Mouse (Mus musculus) forebrain, embryonic 13.5 days (tissue): Measurements from ENCODE around the gene Oscar. TPM values are rescaled to one million over a fixed set of nuclear protein-coding genes. Genes with fewer than 3 reads are reported as not detected.

Experiments used
- ATAC-seq: fragments of 200-750 bp; cut with Nextera tagmentation; 2 replicates; pipeline ENCODE4 v1.8.0; 2017
- H3K27ac ChIP-seq: fragments of 300-500 bp; sonication (generic); 2 replicates; pipeline ENCODE4 v1.5.1; 2015; ENCODE audit warnings: inconsistent platforms, mild to moderate bottlenecking, moderate library complexity
- H3K27me3 ChIP-seq: fragments of 300-500 bp; sonication (generic); 2 replicates; pipeline ENCODE4 v1.6.1; 2015; ENCODE audit warnings: mild to moderate bottlenecking, inconsistent platforms
- H3K36me3 ChIP-seq: fragments of 300-500 bp; sonication (generic); 2 replicates; pipeline ENCODE4 v1.6.1; 2015; ENCODE audit warnings: mild to moderate bottlenecking, inconsistent platforms; ENCODE audit not compliant: poor library complexity, severe bottlenecking
- H3K4me1 ChIP-seq: fragments of 300-500 bp; sonication (generic); 2 replicates; pipeline ENCODE4 v1.6.1; 2015; ENCODE audit warnings: inconsistent platforms
- H3K4me2 ChIP-seq: fragments of 300-500 bp; sonication (generic); 2 replicates; pipeline ENCODE4 v1.6.1; 2015; ENCODE audit warnings: inconsistent platforms, mild to moderate bottlenecking, moderate library complexity
- H3K4me3 ChIP-seq: fragments of 300-500 bp; sonication (generic); 2 replicates; pipeline ENCODE4 v1.5.1; 2015; ENCODE audit warnings: mild to moderate bottlenecking, inconsistent platforms
- H3K9ac ChIP-seq: fragments of 300-500 bp; sonication (generic); 2 replicates; pipeline ENCODE4 v1.6.1; 2015; ENCODE audit warnings: mild to moderate bottlenecking, inconsistent platforms
- H3K9me3 ChIP-seq: fragments of 300-500 bp; sonication (generic); replicated peaks from 2 replicates; pipeline ENCODE4 v1.6.1; 2016; ENCODE audit warnings: inconsistent platforms
- WGBS: fragments of 180-500 bp; shearing (Covaris S2); methylation state at CpG from one replicate; pipeline ENCODE4 v1.1.7; 2015; 5-methylcytosine and 5-hydroxymethylcytosine counted together
- polyA plus RNA-seq: library from polyadenylated mRNA; unstranded; fragments of >200 nt; fragmentation: Nextera tagmentation; extraction: Ambion mirVana; gene quantifications from 2 replicates; pipeline ENCODE4 v1.2.1, GENCODE M21; 2015

The Oscar gene
- polyA plus RNA-seq, 1 experiment from 2014 or later = 0.27 TPM

DNA sequence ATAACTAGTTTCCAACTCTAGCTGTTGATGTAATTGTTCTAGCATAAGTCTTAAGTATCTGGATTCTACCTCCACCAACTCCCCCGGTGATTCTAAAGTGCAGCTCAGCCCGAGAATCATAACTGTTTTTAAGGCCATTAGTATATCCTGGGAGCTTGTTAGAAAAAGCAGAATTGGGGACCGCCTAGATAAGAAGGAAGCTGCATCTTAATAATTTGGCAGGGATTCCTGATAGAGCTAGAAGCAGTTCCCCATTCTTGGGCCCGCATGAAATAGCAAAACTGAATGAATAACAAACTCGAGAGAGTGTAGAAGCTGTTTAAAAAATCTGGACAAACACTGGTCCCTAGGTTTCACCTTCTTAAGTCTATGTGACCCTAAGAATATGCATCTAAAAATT lies 27.5 kb upstream of the Oscar start:
- ATAC-seq = no peak
- Histone ChIP-seq H3K9me3 (no peaks in the 10 kb centered on the region), H3K9ac (no peak overlapping the region), H3K27me3 (no peaks in the 10 kb centered on the region), H3K4me2 (peak overlapping the region; percentile 93; the same call in 1 of the 2 replicates), H3K4me3 (no peak overlapping the region), H3K27ac (no peak overlapping the region), H3K4me1 (peaks cover 30% of the 10 kb centered on the region), H3K36me3 (peaks cover 46% of the 10 kb centered on the region)
- 75% methylated on average over 5 of the region's 5 CpGs for WGBS

- Histone ChIP-seq H3K4me3 (peak overlapping the region; percentile 70), H3K27me3 (no peaks in the 10 kb centered on the region), H3K36me3 (peaks cover 41% of the 10 kb centered on the region), H3K9ac (peak overlapping the region; percentile 75), H3K4me2 (peak overlapping the region; percentile 97), H3K4me1 (peaks cover 29% of the 10 kb centered on the region), H3K27ac (no peak overlapping the region), H3K9me3 (no peaks in the 10 kb centered on the region)
- 63% methylated on average over 3 of the region's 3 CpGs for WGBS
- peak; percentile 7; the same call in 1 of the 2 replicates for ATAC-seq
Measured at GRCm38 (mm10) chr7:3630478-3630815, 14.5 kb upstream of the Oscar start.

DNA sequence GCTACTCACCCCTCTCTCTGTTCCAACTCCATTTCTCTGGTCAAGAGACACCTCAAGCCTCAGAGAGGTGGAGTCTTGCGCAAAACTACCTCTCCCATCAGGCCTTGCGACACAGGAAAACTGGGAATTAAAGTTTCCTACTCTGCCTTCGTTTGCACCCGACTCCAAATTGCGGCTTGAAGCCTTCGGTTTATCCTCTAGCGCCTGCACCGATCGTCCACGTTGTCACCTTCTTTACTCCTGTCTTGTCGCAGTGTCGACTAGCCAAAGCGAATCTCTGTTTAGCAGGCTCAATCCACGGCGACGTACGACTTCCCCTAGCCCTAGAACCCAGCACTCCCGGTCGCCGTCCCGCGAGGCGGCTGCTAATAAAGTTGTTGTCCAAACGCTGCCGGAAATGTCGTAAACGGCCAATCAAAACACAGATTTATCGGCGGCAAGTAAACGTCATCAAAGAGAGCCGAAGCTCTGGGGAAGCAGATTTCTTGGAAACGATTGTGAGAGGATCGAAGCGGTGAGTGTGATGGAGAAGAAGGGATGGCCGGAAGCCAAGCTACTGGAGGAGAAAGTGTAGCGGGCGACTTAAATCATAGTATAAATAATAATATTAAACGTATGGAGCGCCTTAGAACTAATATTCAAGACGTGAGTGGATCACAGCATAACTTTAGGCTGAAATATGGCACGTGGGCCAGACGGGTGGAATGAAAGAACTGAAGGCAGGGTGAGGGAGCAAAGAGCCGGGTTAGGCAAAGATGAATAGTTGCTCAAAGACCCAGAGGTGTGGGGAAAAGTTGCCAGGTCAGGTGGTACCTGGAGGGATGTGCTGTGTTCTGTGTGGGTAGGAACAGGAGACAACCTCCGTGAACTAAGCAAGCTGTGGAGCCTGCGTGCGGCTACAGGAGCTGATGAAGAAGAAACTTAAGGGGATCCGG lies 13.9 kb upstream of the Oscar start, which contains the start of the genes Tfpt and Prpf31:
Tfpt (minus strand) TSS at position 387 of the 935 bp plus-strand sequence.
Prpf31 (plus strand) TSS at position 443 of the 935 bp plus-strand sequence.
- no peaks in the 10 kb centered on the region for H3K27me3 ChIP-seq
- peak within 1 kb of the TSS; percentile 84 for H3K9ac ChIP-seq
- no peaks in the 10 kb centered on the region for H3K9me3 ChIP-seq
- ATAC-seq = peak; percentile 90
- H3K4me1 ChIP-seq = peaks cover 29% of the 10 kb centered on the region
- peaks cover 41% of the 10 kb centered on the region for H3K36me3 ChIP-seq
- peak within 1 kb of the TSS; percentile 70 for H3K4me3 ChIP-seq
- H3K27ac ChIP-seq = peak within 1 kb of the TSS; percentile 40
- H3K4me2 ChIP-seq = peak within 1 kb of the TSS; percentile 97
- WGBS = 2% methylated on average over 47 of the region's 47 CpGs

GRCm38 (mm10) chr7:3629030-3629429 lies 13.1 kb upstream of the Oscar start:
- Histone ChIP-seq H3K4me1 (peaks cover 29% of the 10 kb centered on the region), H3K36me3 (peaks cover 41% of the 10 kb centered on the region), H3K27ac (peak overlapping the region; percentile 40; the same call in 1 of the 2 replicates), H3K9me3 (no peaks in the 10 kb centered on the region), H3K4me2 (peak overlapping the region; percentile 97), H3K27me3 (no peaks in the 10 kb centered on the region), H3K9ac (peak overlapping the region; percentile 84), H3K4me3 (peak overlapping the region; percentile 70)
- ATAC-seq = peak; percentile 42
- WGBS = 33% methylated on average over 4 of the region's 4 CpGs

- Histone ChIP-seq H3K4me2 (peak within 1 kb of the TSS; percentile 76), H3K4me3 (peak within 1 kb of the TSS; percentile 79), H3K27ac (0 out of 2 replicates have a peak within 1 kb of the TSS, but pooled peaks have one; percentile 25), H3K27me3 (no peaks in the 10 kb centered on the region), H3K9me3 (no peaks in the 10 kb centered on the region), H3K9ac (peak within 1 kb of the TSS; percentile 89), H3K36me3 (peaks cover 34% of the 10 kb centered on the region), H3K4me1 (peaks cover 10% of the 10 kb centered on the region)
- ATAC-seq = peak; percentile 98
- under 1% methylated on average over 29 of the region's 32 CpGs for WGBS
Measured at GRCm38 (mm10) chr7:3617242-3617995, 1.5 kb upstream of the Oscar start, which contains the start of gene Ndufa3. Gene Ndufa3, plus strand, starts transcription at chr7:3617373.

DNA sequence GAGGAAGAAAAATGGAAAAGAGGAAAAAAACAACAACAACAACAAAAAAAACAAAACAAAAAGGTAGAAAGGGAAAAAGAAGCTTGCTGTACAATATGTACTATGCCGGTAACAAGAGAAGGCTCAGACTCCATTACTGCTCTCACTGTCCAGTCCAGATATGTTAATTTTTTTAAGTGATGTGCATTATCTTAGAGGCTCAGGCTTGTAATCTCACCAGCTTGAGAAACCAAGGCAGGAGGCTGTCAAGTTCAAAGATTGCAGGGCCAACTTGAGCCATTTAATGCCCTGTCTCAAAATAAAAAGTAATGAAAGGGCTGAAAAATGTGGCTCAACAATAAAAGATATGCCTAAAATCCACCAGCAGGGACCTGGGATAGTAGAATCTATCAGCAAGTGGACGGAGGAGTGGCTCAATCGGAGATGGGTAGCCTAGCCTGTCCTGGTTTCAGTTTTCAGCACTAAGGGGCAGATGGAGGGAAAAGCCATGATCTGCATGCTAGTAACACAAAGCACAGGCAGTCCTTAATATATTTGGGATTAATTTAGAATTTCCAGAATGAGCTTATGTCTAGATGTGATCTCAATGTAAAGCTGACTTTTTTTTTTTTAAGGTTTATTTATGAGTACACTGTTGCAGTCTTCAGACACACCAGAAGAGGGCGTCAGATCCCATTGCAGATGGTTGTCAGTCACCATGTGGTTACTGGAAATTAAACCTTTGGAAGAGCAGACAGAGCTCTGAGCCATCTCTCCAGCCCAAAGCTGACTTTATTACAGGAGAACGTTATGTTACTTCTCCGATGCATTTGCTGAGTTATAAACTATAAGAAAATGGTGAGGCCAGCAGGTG lies 658 bp upstream of the Oscar start:
- peak overlapping the region; percentile 76 for H3K4me2 ChIP-seq

DNA sequence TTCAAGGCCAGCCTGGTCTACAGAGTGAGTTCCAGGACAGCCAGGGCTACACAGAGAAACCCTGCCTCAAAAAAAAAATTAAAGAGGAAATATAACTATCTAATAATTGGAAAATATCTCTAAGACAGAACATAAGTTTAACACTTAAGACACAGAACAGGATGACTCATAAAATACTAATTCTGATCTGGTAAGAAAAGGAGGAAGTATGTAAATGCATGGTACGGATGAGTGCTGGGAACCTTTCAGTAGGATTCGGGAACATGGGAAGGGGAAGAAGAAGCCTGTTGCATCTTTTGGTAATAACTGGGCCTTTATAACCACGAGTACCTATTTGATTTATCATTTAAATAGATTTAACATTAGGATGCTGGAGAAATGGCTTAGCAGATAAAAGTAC lies 1.9 kb downstream of the Oscar start:
- Histone ChIP-seq H3K9ac (no peak overlapping the region), H3K36me3 (peaks cover 2% of the 10 kb centered on the region; the same call in 1 of the 2 replicates), H3K27ac (no peak overlapping the region), H3K4me1 (peaks cover 10% of the 10 kb centered on the region), H3K4me2 (no peak overlapping the region), H3K27me3 (no peaks in the 10 kb centered on the region; the same call in 1 of the 2 replicates), H3K9me3 (no peaks in the 10 kb centered on the region), H3K4me3 (no peak overlapping the region)
- WGBS = 87% methylated on average over 3 of the region's 3 CpGs
- ATAC-seq = no peak

More for the DNA sequence above, 658 bp upstream of the Oscar start:
- Histone ChIP-seq H3K36me3 (peaks cover 26% of the 10 kb centered on the region), H3K4me3 (peak overlapping the region; percentile 79), H3K9me3 (no peaks in the 10 kb centered on the region), H3K4me1 (peaks cover 10% of the 10 kb centered on the region), H3K27me3 (no peaks in the 10 kb centered on the region; the same call in 1 of the 2 replicates), H3K9ac (no peak overlapping the region), H3K27ac (no peak overlapping the region)
- 42% methylated on average over 6 of the region's 6 CpGs for WGBS
- ATAC-seq = peak; percentile 50

DNA sequence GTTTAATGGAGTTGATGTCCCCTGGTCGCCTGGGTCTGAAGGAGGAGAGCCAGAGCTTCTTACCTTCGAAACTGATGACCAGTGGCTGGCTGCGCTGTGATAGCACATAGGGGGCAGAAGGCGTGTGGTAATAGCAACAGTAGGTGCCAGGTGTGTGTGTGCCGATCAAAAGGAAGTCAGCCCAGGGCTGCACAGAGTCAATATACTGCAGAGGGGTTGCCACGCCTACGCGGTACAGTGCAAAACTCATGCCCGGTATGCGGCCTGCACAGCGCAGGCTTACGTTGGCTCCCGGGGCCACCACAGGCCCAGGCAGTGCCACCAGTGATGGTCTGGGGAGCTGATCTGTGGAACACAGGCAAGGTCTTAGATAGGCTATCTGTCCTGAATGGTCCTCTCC lies 5.0 kb downstream of the Oscar start:
- no peaks in the 10 kb centered on the region for H3K36me3 ChIP-seq
- no peaks in the 10 kb centered on the region for H3K4me1 ChIP-seq
- no peak overlapping the region for H3K27ac ChIP-seq
- no peak overlapping the region for H3K4me3 ChIP-seq
- no peak overlapping the region for H3K4me2 ChIP-seq
- H3K27me3 ChIP-seq = no peaks in the 10 kb centered on the region; the same call in 1 of the 2 replicates
- no peak for ATAC-seq
- WGBS = 89% methylated on average over 13 of the region's 13 CpGs
- H3K9ac ChIP-seq = no peak overlapping the region
- no peaks in the 10 kb centered on the region for H3K9me3 ChIP-seq

- WGBS = 93% methylated on average over 3 of the region's 3 CpGs
Measured at GRCm38 (mm10) chr7:3610437-3610836, 5.5 kb downstream of the Oscar start.

DNA sequence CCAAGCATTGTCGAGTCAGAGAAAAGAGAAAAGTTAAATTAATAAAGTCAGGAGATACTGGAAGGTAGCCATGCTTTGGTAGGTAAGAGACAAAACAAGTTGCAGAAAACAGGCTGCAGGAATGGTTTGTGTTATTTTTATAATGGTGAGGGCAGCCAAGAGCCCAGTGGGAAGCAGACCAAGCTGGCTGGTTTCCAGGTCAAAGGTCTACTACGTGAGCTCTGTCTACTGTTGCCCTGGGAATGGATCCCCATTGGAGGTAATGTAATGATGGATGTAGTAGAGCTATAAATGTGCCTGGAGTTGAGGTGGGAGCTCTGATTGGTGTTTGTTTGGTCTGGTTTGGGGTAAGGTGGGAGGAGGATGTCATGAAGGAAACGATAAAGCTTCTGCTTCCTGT lies 6.9 kb downstream of the Oscar start:
- no peaks in the 10 kb centered on the region for H3K4me1 ChIP-seq
- 84% methylated on average over 3 of the region's 3 CpGs for WGBS

More at GRCm38 (mm10) chr7:3610437-3610836, 5.5 kb downstream of the Oscar start:
- Histone ChIP-seq H3K4me2 (no peak overlapping the region), H3K27me3 (no peaks in the 10 kb centered on the region; the same call in 1 of the 2 replicates), H3K27ac (no peak overlapping the region), H3K9ac (no peak overlapping the region), H3K4me1 (no peaks in the 10 kb centered on the region), H3K36me3 (no peaks in the 10 kb centered on the region), H3K4me3 (no peak overlapping the region), H3K9me3 (no peaks in the 10 kb centered on the region)
- no peak for ATAC-seq

GRCm38 (mm10) chr7:3608668-3609067 lies 7.3 kb downstream of the Oscar start:
- Histone ChIP-seq H3K4me2 (no peak overlapping the region), H3K9me3 (no peaks in the 10 kb centered on the region), H3K27ac (no peak overlapping the region), H3K27me3 (no peaks in the 10 kb centered on the region; the same call in 1 of the 2 replicates), H3K4me3 (no peak overlapping the region), H3K9ac (no peak overlapping the region), H3K4me1 (no peaks in the 10 kb centered on the region), H3K36me3 (no peaks in the 10 kb centered on the region)
- 89% methylated on average over 3 of the region's 3 CpGs for WGBS
- no peak for ATAC-seq

More for the DNA sequence above, 6.9 kb downstream of the Oscar start:
- no peaks in the 10 kb centered on the region for H3K36me3 ChIP-seq
- ATAC-seq = no peak
- no peak overlapping the region for H3K27ac ChIP-seq
- no peak overlapping the region for H3K9ac ChIP-seq
- H3K4me3 ChIP-seq = no peak overlapping the region
- no peak overlapping the region for H3K4me2 ChIP-seq
- no peaks in the 10 kb centered on the region for H3K9me3 ChIP-seq
- H3K27me3 ChIP-seq = no peaks in the 10 kb centered on the region; the same call in 1 of the 2 replicates
